ENCODE assay signal across 18 mouse cellular contexts in the genomic region with DNA sequence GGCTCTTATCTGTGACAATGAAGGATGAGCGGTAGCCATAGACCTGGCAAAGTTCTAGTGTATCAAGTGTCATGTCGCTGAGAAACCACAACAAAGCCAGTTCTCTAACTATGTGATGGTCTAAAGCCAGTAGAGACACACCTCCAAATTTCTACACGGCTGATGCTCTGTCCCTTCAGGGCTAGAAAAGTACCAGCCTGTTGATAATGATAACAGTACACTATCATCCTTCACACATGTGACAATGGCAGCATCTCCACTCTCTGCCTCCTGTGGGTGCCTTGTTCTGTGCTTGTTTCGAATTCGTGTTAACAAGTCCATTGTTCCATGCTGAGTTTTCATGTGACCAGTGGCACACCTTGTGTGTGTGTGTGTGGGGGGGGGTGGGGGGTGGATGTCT.
DNase-seq lines count a peak whose midpoint lies in the region; ATAC-seq and TF ChIP-seq lines count a peak whose summit lies in the region.
"Had no signal": no experiment of that assay in that cellular context is flagged by ENCODE, and none has a peak within 500 bp of the region (broad histone marks: within the 10 kb centered on the region; RNA-seq: fewer than 3 reads in every experiment).

No protein-coding gene starts in this region.

- TF ChIP-seq EP300 in MEL (IDR thresholded peaks at IDR 0.05; ENCODE audit: low read depth in 1 of 2, low read length in 2 of 2), result no peak

- H3K27ac ChIP-seq in hindbrain, embryonic 13.5 days, result 0 out of 2 replicates have a peak overlapping the region, but pooled peaks have one; percentile 10
- no peak overlapping the region for H3K27ac ChIP-seq in hindbrain, embryonic 12.5 days
- no peak overlapping the region for H3K27ac ChIP-seq in liver, embryonic 12.5 days
- no peak overlapping the region for H3K27ac ChIP-seq in MEL (ENCODE audit: control insufficient read depth, low read depth, low read length)
- H3K27ac ChIP-seq: embryonic facial prominence, embryonic 10.5 days; gastrocnemius, adult 2 months had no signal

- no peaks in the 10 kb centered on the region for H3K79me2 ChIP-seq in MEL (ENCODE audit: control insufficient read depth, insufficient read depth, low read length, poor library complexity)

- H3K4me1 ChIP-seq in hindbrain, embryonic 13.5 days (replicated peaks), result peaks cover 53% of the 10 kb centered on the region
- H3K4me1 ChIP-seq in hindbrain, embryonic 12.5 days, result peaks cover 41% of the 10 kb centered on the region
- peaks cover 11% of the 10 kb centered on the region for H3K4me1 ChIP-seq in liver, embryonic 12.5 days
- H3K4me1 ChIP-seq in MEL (ENCODE audit: control insufficient read depth in 1 of 2, insufficient read depth in 2 of 2, low read length in 2 of 2), result no peaks in the 10 kb centered on the region

- ATAC-seq in hindbrain, embryonic 13.5 days (ENCODE audit: low FRiP score), result no peak
- no peak for ATAC-seq in hindbrain, embryonic 12.5 days (ENCODE audit: low FRiP score)
- peak; percentile 58; the same call in 1 of the 2 replicates for ATAC-seq in liver, embryonic 12.5 days
- peak; percentile 78 for ATAC-seq in megakaryocyte-erythroid progenitor cell, adult 5-6 weeks (replicated peaks; ENCODE audit: low FRiP score, low TSS enrichment, poor library complexity, severe bottlenecking)

- H3K9me3 ChIP-seq in hindbrain, embryonic 13.5 days, result no peaks in the 10 kb centered on the region
- 0 out of 2 replicates have a peak, but pooled peaks cover 3% of the 10 kb centered on the region for H3K9me3 ChIP-seq in hindbrain, embryonic 12.5 days (replicated peaks)
- H3K9me3 ChIP-seq in liver, embryonic 12.5 days (replicated peaks), result no peaks in the 10 kb centered on the region
- no peaks in the 10 kb centered on the region for H3K9me3 ChIP-seq in MEL (replicated peaks; ENCODE audit: insufficient read depth, low read length)

- H3K4me3 ChIP-seq in hindbrain, embryonic 13.5 days, result no peak overlapping the region
- H3K4me3 ChIP-seq in hindbrain, embryonic 12.5 days, result no peak overlapping the region
- no peak overlapping the region for H3K4me3 ChIP-seq in liver, embryonic 12.5 days
- H3K4me3 ChIP-seq in MEL (ENCODE audit: control insufficient read depth in 1 of 2, insufficient read depth in 1 of 2, low read depth in 2 of 2, low read length in 2 of 2), result no peak overlapping the region
- H3K4me3 ChIP-seq: embryonic facial prominence, embryonic 10.5 days; gastrocnemius, adult 2 months; heart, embryonic 12.5 days; hindbrain, embryonic 10.5 days had no signal

- TF ChIP-seq RAD21 in MEL (IDR thresholded peaks at IDR 0.05; ENCODE audit: low read depth, low read length), result no peak

- no peak for DNase-seq in liver
- DNase-seq in MEL (ENCODE audit: low read depth, low spot score), result peak; percentile 9
- no peak for DNase-seq in right cerebral cortex, postnatal 4 days
- no peak for DNase-seq in layer of hippocampus, adult 9-11 months
- DNase-seq: adrenal gland, adult 2 months; adrenal gland, postnatal 25 days; cerebellum, adult 2 months; cerebellum, postnatal 10 days; gastrocnemius, adult 2 months; gastrocnemius, postnatal 25 days had no signal

- H3K9ac ChIP-seq in hindbrain, embryonic 13.5 days, result no peak overlapping the region
- H3K9ac ChIP-seq in hindbrain, embryonic 12.5 days, result no peak overlapping the region
- H3K9ac ChIP-seq in liver, embryonic 12.5 days, result no peak overlapping the region
- H3K9ac ChIP-seq in MEL (ENCODE audit: control insufficient read depth, low read depth, low read length, poor library complexity, severe bottlenecking), result no peak overlapping the region
- H3K9ac ChIP-seq: heart, embryonic 12.5 days had no signal

- 73% methylated on average over 5 of the region's 5 CpGs for WGBS in hindbrain, embryonic 13.5 days
- WGBS in hindbrain, embryonic 12.5 days, result 78% methylated on average over 5 of the region's 5 CpGs
- WGBS in liver, embryonic 12.5 days (ENCODE audit: insufficient replicate concordance), result 48% methylated on average over 5 of the region's 5 CpGs

- no peaks in the 10 kb centered on the region for H3K27me3 ChIP-seq in hindbrain, embryonic 13.5 days
- no peaks in the 10 kb centered on the region for H3K27me3 ChIP-seq in hindbrain, embryonic 12.5 days
- H3K27me3 ChIP-seq in liver, embryonic 12.5 days (replicated peaks), result no peaks in the 10 kb centered on the region
- no peaks in the 10 kb centered on the region for H3K27me3 ChIP-seq in MEL (ENCODE audit: control insufficient read depth in 1 of 2, insufficient read depth in 2 of 2, low read length in 2 of 2)
- H3K27me3 ChIP-seq: CH12.LX; heart, embryonic 12.5 days had no signal

- H3K36me3 ChIP-seq in hindbrain, embryonic 13.5 days, result no peaks in the 10 kb centered on the region
- H3K36me3 ChIP-seq in hindbrain, embryonic 12.5 days, result no peaks in the 10 kb centered on the region
- no peaks in the 10 kb centered on the region for H3K36me3 ChIP-seq in liver, embryonic 12.5 days
- H3K36me3 ChIP-seq in MEL (ENCODE audit: control insufficient read depth in 1 of 2, insufficient read depth in 2 of 2, low read length in 2 of 2), result no peaks in the 10 kb centered on the region
- H3K36me3 ChIP-seq: heart, embryonic 12.5 days; hindbrain, embryonic 10.5 days had no signal

- TF ChIP-seq CTCF in MEL (IDR thresholded peaks at IDR 0.05 in 2 of 3, conservative IDR thresholded peaks at IDR 0.05 in 1 of 3; ENCODE audit: control insufficient read depth in 1 of 3, insufficient read depth in 1 of 3, low read depth in 2 of 3, low read length in 3 of 3, poor library complexity in 1 of 3, severe bottlenecking in 1 of 3), result no peak

- no peak for TF ChIP-seq POLR2A in MEL (IDR thresholded peaks at IDR 0.05; ENCODE audit: control insufficient read depth in 1 of 2, insufficient read depth in 1 of 2, low read depth in 1 of 2, low read length in 2 of 2, poor library complexity in 1 of 2)

- H3K4me2 ChIP-seq in hindbrain, embryonic 13.5 days, result no peak overlapping the region
- no peak overlapping the region for H3K4me2 ChIP-seq in hindbrain, embryonic 12.5 days (replicated peaks)
- H3K4me2 ChIP-seq in liver, embryonic 12.5 days, result no peak overlapping the region
- H3K4me2 ChIP-seq: heart, embryonic 12.5 days had no signal

TF ChIP-seq in MEL, 35 proteins besides CTCF, POLR2A, EP300 and RAD21:
- TF ChIP-seq GABPA (IDR thresholded peaks at IDR 0.05; ENCODE audit: low read depth, low read length) (no peak), SIN3A (IDR thresholded peaks at IDR 0.05; ENCODE audit: low read length) (no peak), NELFE (IDR thresholded peaks at IDR 0.05; ENCODE audit: low read depth, low read length) (no peak), GATA1 (IDR thresholded peaks at IDR 0.05; ENCODE audit: low read depth, low read length) (no peak), TBP (IDR thresholded peaks at IDR 0.05; ENCODE audit: low read depth, low read length) (no peak), USF2 (IDR thresholded peaks at IDR 0.05; ENCODE audit: borderline replicate concordance in 1 of 2, insufficient read depth in 1 of 2, low read depth in 1 of 2, low read length in 2 of 2) (no peak), SMC3 (IDR thresholded peaks at IDR 0.05; ENCODE audit: low read depth, low read length) (no peak), MAFK (IDR thresholded peaks at IDR 0.05; ENCODE audit: borderline replicate concordance, low read depth, low read length) (no peak), HCFC1 (IDR thresholded peaks at IDR 0.05; ENCODE audit: low read depth, low read length) (no peak), RCOR1 (IDR thresholded peaks at IDR 0.05; ENCODE audit: low read depth, low read length) (no peak), ELF1 (IDR thresholded peaks at IDR 0.05; ENCODE audit: low read depth, low read length) (no peak), JUND (IDR thresholded peaks at IDR 0.05; ENCODE audit: low read depth, low read length) (no peak), USF1 (IDR thresholded peaks at IDR 0.05; ENCODE audit: low read depth, low read length) (no peak), CHD1 (IDR thresholded peaks at IDR 0.05; ENCODE audit: low read depth, low read length) (no peak), BHLHE40 (IDR thresholded peaks at IDR 0.05; ENCODE audit: borderline replicate concordance, low read depth, low read length) (no peak), MAX (IDR thresholded peaks at IDR 0.05; ENCODE audit: low read length) (no peak), POLR2AphosphoS5 (IDR thresholded peaks at IDR 0.05; ENCODE audit: borderline replicate concordance, low read depth, low read length) (no peak), MAZ (IDR thresholded peaks at IDR 0.05; ENCODE audit: low read depth, low read length) (no peak), MYC (IDR thresholded peaks at IDR 0.05; ENCODE audit: low read depth, low read length) (no peak), CHD2 (IDR thresholded peaks at IDR 0.05; ENCODE audit: low read length) (no peak)

Comparison
In these comparisons a context has a peak if more than half of its experiments do, and no peak if none do; other contexts are left out.
1. ATAC-seq: peak in liver, embryonic 12.5 days (single experiment) and megakaryocyte-erythroid progenitor cell, adult 5-6 weeks (single experiment); none in hindbrain, embryonic 13.5 days (single experiment) and hindbrain, embryonic 12.5 days (single experiment).